Mouse (Mus musculus): Measurements from ENCODE around the gene Ppp2r5d. TPM values are rescaled to one million over a fixed set of nuclear protein-coding genes. Genes with fewer than 3 reads are reported as not detected.
A peak's percentile ranks its signal among the peaks of the same experiment; 100 is the strongest.

The Ppp2r5d gene
- polyA plus RNA-seq, 1 experiment from 2014 or later, result 103 TPM

DNA sequence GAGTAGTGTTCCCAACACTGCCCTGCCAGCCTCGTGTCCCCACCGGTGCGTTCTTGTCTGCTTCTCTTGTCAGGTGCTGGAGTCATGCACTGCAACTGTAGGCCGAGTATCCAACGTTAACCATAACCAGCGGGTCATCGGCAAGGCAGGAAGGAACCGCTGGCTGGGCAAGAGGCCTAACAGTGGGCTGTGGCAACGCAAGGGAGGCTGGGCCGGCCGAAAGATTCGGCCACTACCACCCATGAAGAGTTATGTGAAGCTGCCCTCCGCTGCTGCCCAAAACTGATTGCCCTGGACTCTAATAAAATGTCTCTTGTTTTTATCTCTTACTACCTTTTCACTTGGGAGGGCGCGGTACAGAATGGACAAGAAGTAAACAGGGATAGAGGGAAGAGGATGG is 55.1 kb downstream of the Ppp2r5d start:
- H3K27ac ChIP-seq, result peak overlapping the region; percentile 98
- peaks cover 47% of the 10 kb centered on the region for H3K4me1 ChIP-seq
- 30% methylated on average over 15 of the region's 15 CpGs for WGBS
- H3K27me3 ChIP-seq, result no peaks in the 10 kb centered on the region
- H3K9me3 ChIP-seq, result no peaks in the 10 kb centered on the region
- peaks cover 47% of the 10 kb centered on the region for H3K36me3 ChIP-seq
- ATAC-seq (ENCODE audit: low FRiP score, low read depth), result no peak
- peak overlapping the region; percentile 80 for H3K4me3 ChIP-seq
- peak overlapping the region; percentile 94 for H3K4me2 ChIP-seq (replicated peaks)
- H3K9ac ChIP-seq, result peak overlapping the region; percentile 95

DNA sequence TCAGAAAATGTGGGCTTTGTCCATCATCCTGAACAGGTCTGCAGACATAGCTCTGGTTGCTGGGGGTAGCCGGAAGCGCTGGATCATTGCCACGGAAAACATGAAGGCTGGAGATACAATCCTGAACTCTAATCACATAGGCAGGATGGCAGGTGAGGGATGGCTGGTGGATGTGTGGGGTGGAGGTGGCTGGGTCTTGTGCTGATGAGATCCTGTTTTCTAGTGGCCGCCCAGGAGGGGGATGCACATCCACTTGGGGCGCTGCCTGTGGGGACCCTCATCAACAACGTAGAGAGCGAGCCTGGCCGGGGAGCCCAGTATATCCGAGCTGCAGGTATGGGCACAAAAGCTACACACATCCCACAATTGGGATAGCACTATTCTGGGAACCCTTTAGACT is 56.5 kb downstream of the Ppp2r5d start:
- ATAC-seq (ENCODE audit: low FRiP score, low read depth), result no peak
- WGBS, result 92% methylated on average over 9 of the region's 9 CpGs
- Histone ChIP-seq H3K27me3 (no peaks in the 10 kb centered on the region), H3K9ac (no peak overlapping the region), H3K9me3 (no peaks in the 10 kb centered on the region), H3K36me3 (peaks cover 33% of the 10 kb centered on the region), H3K4me2 (replicated peaks) (no peak overlapping the region), H3K4me3 (no peak overlapping the region), H3K4me1 (peaks cover 51% of the 10 kb centered on the region), H3K27ac (no peak overlapping the region)

GRCm38 (mm10) chr17:46647279-46647678 is 57.6 kb downstream of the Ppp2r5d start:
- WGBS, result 92% methylated on average over 7 of the region's 7 CpGs
- no peak for ATAC-seq (ENCODE audit: low FRiP score, low read depth)
- Histone ChIP-seq H3K9me3 (no peaks in the 10 kb centered on the region), H3K9ac (no peak overlapping the region), H3K4me3 (peak overlapping the region; percentile 83; the same call in 1 of the 2 replicates), H3K27ac (no peak overlapping the region), H3K36me3 (peaks cover 31% of the 10 kb centered on the region), H3K4me1 (peaks cover 41% of the 10 kb centered on the region), H3K27me3 (no peaks in the 10 kb centered on the region), H3K4me2 (replicated peaks) (0 out of 2 replicates have a peak overlapping the region, but pooled peaks have one; percentile 95)

GRCm38 (mm10) chr17:46646322-46646662 is 58.6 kb downstream of the Ppp2r5d start:
- no peaks in the 10 kb centered on the region for H3K27me3 ChIP-seq
- peaks cover 33% of the 10 kb centered on the region for H3K36me3 ChIP-seq
- peak overlapping the region; percentile 67; the same call in 1 of the 2 replicates for H3K27ac ChIP-seq
- WGBS, result 0% methylated on average over 19 of the region's 19 CpGs
- no peaks in the 10 kb centered on the region for H3K9me3 ChIP-seq
- H3K9ac ChIP-seq, result peak overlapping the region; percentile 80
- peak overlapping the region; percentile 83 for H3K4me3 ChIP-seq
- peak overlapping the region; percentile 95 for H3K4me2 ChIP-seq (replicated peaks)
- peak; percentile 13; the same call in 1 of the 2 replicates for ATAC-seq (ENCODE audit: low FRiP score, low read depth)
- peaks cover 31% of the 10 kb centered on the region for H3K4me1 ChIP-seq

GRCm38 (mm10) chr17:46645561-46646321 is 59.2 kb downstream of the Ppp2r5d start, which contains the start of the genes Klc4 and Mrpl2:
Gene Klc4, minus strand, starts transcription at chr17:46646022.
Gene Mrpl2, plus strand, starts transcription at chr17:46646229.
- peak within 1 kb of the TSS; percentile 83 for H3K4me3 ChIP-seq
- peak within 1 kb of the TSS; percentile 80 for H3K9ac ChIP-seq
- peak within 1 kb of the TSS; percentile 95 for H3K4me2 ChIP-seq (replicated peaks)
- H3K36me3 ChIP-seq, result peaks cover 39% of the 10 kb centered on the region
- H3K27me3 ChIP-seq, result no peaks in the 10 kb centered on the region
- under 1% methylated on average over 53 of the region's 53 CpGs for WGBS
- peaks cover 28% of the 10 kb centered on the region for H3K4me1 ChIP-seq
- peak within 1 kb of the TSS; percentile 67; the same call in 1 of the 2 replicates for H3K27ac ChIP-seq
- H3K9me3 ChIP-seq, result no peaks in the 10 kb centered on the region
- peak; percentile 69 for ATAC-seq (ENCODE audit: low FRiP score, low read depth)

DNA sequence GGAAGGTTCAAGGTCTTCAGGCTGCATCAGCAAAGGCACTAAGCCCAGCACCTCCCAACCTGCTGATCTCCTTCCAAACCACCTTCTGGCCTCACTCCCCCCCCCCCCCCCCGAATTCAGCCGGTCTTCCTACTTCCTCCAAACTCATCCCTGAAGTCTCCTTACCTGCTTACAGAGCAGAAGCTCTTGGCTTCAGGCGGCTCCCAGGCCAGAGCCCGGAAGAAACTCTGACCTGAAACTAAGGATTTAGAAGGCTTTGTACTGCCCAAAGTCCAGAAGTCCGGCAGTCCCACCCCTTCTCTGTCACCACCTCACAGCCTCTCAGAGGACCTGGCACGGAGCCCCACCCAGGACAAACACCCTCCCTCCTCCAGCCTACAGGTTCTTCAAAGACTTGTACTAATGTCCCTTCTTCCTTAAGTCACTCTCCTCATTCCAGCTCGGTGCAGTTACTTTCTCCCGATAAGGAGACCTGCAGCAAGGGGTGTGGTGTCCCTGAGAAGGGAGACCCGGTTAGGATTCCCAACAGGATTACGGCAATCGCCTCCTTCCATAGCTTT is 59.9 kb downstream of the Ppp2r5d start:
- peak overlapping the region; percentile 79 for H3K9ac ChIP-seq

DNA sequence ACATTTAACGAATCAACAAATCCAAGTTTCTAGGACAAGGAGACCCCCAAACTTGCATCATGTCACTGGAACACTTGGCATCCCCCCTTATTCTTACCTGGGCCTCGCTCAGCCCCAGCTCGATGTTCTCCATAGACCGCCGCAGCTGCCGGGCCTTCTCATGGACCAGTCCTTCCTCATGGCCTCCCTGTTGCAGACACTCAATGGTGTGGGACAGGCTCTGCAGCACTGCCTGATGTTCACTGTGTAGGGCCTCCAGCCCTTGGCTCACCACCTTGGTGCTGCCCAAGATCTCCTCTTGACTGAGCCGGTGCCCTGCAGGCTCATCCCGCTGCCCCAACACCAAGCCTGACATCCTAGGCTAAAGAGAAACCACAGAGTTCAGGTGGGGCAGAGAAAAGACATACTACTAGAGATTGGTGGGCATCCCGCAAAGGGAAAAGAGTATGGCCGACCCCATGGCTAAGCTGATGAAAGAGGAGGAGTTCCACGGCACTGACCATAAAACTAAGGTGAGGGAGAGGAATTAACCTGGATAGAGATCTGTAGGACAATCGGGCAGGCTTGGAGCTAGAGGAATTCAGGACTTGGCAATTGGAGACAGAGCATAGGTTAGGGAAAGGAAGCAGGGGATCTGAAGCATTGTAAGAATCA is 60.6 kb downstream of the Ppp2r5d start:
- Histone ChIP-seq H3K36me3 (peaks cover 52% of the 10 kb centered on the region), H3K9ac (0 out of 2 replicates have a peak overlapping the region, but pooled peaks have one; percentile 79), H3K4me3 (peak overlapping the region; percentile 83), H3K4me1 (peaks cover 21% of the 10 kb centered on the region), H3K27ac (no peak overlapping the region), H3K4me2 (replicated peaks) (peak overlapping the region; percentile 95), H3K9me3 (no peaks in the 10 kb centered on the region), H3K27me3 (no peaks in the 10 kb centered on the region)
- 86% methylated on average over 12 of the region's 12 CpGs for WGBS
- ATAC-seq (ENCODE audit: low FRiP score, low read depth), result no peak

More for the DNA sequence above, 59.9 kb downstream of the Ppp2r5d start:
- Histone ChIP-seq H3K9me3 (no peaks in the 10 kb centered on the region), H3K4me3 (peak overlapping the region; percentile 83), H3K36me3 (peaks cover 46% of the 10 kb centered on the region), H3K27me3 (no peaks in the 10 kb centered on the region), H3K27ac (no peak overlapping the region), H3K4me2 (replicated peaks) (peak overlapping the region; percentile 95), H3K4me1 (peaks cover 28% of the 10 kb centered on the region)
- no peak for ATAC-seq (ENCODE audit: low FRiP score, low read depth)
- 11% methylated on average over 11 of the region's 11 CpGs for WGBS

GRCm38 (mm10) chr17:46642060-46642459 is 62.9 kb downstream of the Ppp2r5d start:
- Histone ChIP-seq H3K9me3 (no peaks in the 10 kb centered on the region), H3K4me3 (no peak overlapping the region)
- 87% methylated on average over 17 of the region's 17 CpGs for WGBS

GRCm38 (mm10) chr17:46639929-46640328 is 65.0 kb downstream of the Ppp2r5d start:
- ATAC-seq (ENCODE audit: low FRiP score, low read depth), result no peak
- Histone ChIP-seq H3K4me1 (peaks cover 19% of the 10 kb centered on the region), H3K9ac (no peak overlapping the region), H3K27me3 (no peaks in the 10 kb centered on the region), H3K4me2 (replicated peaks) (no peak overlapping the region), H3K4me3 (no peak overlapping the region), H3K36me3 (peaks cover 59% of the 10 kb centered on the region), H3K27ac (no peak overlapping the region), H3K9me3 (no peaks in the 10 kb centered on the region)
- WGBS, result 87% methylated on average over 9 of the region's 9 CpGs

More at GRCm38 (mm10) chr17:46642060-46642459, 62.9 kb downstream of the Ppp2r5d start:
- no peak overlapping the region for H3K27ac ChIP-seq
- H3K4me1 ChIP-seq, result peaks cover 23% of the 10 kb centered on the region
- peaks cover 46% of the 10 kb centered on the region for H3K36me3 ChIP-seq
- no peak for ATAC-seq (ENCODE audit: low FRiP score, low read depth)
- no peaks in the 10 kb centered on the region for H3K27me3 ChIP-seq
- no peak overlapping the region for H3K4me2 ChIP-seq (replicated peaks)
- H3K9ac ChIP-seq, result no peak overlapping the region

DNA sequence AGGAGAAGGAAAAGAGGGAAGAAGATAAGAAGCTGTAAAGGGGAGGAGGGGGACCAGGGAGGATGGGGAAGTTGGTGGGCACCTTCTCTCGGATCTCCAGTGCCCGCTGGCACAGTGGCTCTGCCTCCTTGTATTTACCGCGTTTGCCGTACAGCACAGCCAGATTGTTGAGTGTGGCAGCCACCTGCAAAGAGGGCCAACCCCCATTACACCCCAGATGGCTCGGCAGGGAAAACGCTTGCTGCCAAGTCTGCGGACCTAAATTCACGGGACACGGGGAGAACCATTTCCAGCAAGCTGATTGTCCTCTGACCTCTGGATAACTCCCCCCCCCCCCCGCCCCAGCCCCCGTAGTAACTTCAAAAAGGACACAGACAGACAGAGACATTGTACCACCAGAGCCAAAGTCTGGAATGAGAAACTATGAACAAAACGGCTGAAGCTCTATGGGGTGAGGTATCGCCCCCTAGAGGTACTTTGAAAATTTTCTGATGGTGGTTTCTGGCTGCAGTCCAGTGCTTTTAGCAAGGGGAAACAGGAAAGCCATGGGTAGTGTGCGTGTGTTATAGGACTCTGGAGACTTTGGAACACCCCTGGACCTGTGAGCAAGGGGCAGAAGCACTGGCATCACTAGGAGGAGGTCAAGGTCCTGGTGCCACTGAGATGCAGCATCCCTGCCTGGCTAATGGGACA is 67.9 kb downstream of the Ppp2r5d start:
- H3K4me2 ChIP-seq (replicated peaks), result peak overlapping the region; percentile 51
- no peak overlapping the region for H3K27ac ChIP-seq
- no peaks in the 10 kb centered on the region for H3K9me3 ChIP-seq
- peak overlapping the region; percentile 19; the same call in 1 of the 2 replicates for H3K4me3 ChIP-seq
- peaks cover 69% of the 10 kb centered on the region for H3K36me3 ChIP-seq
- no peaks in the 10 kb centered on the region for H3K27me3 ChIP-seq
- ATAC-seq (ENCODE audit: low FRiP score, low read depth), result peak; percentile 32
- H3K9ac ChIP-seq, result peak overlapping the region; percentile 31; the same call in 1 of the 2 replicates
- peaks cover 10% of the 10 kb centered on the region for H3K4me1 ChIP-seq
- WGBS, result 14% methylated on average over 15 of the region's 15 CpGs
